Mouse (Mus musculus): ENCODE data around the gene Agbl1. TPM values are rescaled to one million over a fixed set of nuclear protein-coding genes. Genes with fewer than 3 reads are reported as not detected.

The Agbl1 gene
- polyA plus RNA-seq, 1 experiment from 2014 or later = 0.17 TPM

GRCm38 (mm10) chr7:77029019-77029418 is 799.3 kb downstream of the Agbl1 start:
- Histone ChIP-seq H3K4me2 (ENCODE audit: low read depth) (no peak overlapping the region), H3K9me3 (ENCODE audit: control insufficient read depth, low read length) (no peaks in the 10 kb centered on the region), H3K4me1 (ENCODE audit: control insufficient read depth, insufficient read depth, low read length) (no peaks in the 10 kb centered on the region), H3K36me3 (ENCODE audit: control insufficient read depth, insufficient read depth, low read length) (no peaks in the 10 kb centered on the region), H3K4me3 (ENCODE audit: low read depth, low read length) (no peak overlapping the region), H3K27ac (ENCODE audit: low read depth, low read length) (no peak overlapping the region), H3K27me3 (ENCODE audit: control insufficient read depth, insufficient read depth, low read length) (no peaks in the 10 kb centered on the region), H3K9ac (ENCODE audit: low read length) (no peak overlapping the region)
- ATAC-seq (ENCODE audit: insufficient read depth, low FRiP score, low TSS enrichment) (no peak), DNase-seq (ENCODE audit: low spot score) (no peak)

GRCm38 (mm10) chr7:77076033-77076432 is 846.3 kb downstream of the Agbl1 start:
- Histone ChIP-seq H3K27ac (ENCODE audit: low read depth, low read length) (no peak overlapping the region), H3K9ac (ENCODE audit: low read length) (no peak overlapping the region), H3K9me3 (ENCODE audit: control insufficient read depth, low read length) (no peaks in the 10 kb centered on the region), H3K36me3 (ENCODE audit: control insufficient read depth, insufficient read depth, low read length) (no peaks in the 10 kb centered on the region), H3K4me2 (ENCODE audit: low read depth) (no peak overlapping the region), H3K4me1 (ENCODE audit: control insufficient read depth, insufficient read depth, low read length) (no peaks in the 10 kb centered on the region), H3K27me3 (ENCODE audit: control insufficient read depth, insufficient read depth, low read length) (no peaks in the 10 kb centered on the region), H3K4me3 (ENCODE audit: low read depth, low read length) (no peak overlapping the region)
- no peak for DNase-seq (ENCODE audit: low spot score)
- no peak for ATAC-seq (ENCODE audit: insufficient read depth, low FRiP score, low TSS enrichment)

DNA sequence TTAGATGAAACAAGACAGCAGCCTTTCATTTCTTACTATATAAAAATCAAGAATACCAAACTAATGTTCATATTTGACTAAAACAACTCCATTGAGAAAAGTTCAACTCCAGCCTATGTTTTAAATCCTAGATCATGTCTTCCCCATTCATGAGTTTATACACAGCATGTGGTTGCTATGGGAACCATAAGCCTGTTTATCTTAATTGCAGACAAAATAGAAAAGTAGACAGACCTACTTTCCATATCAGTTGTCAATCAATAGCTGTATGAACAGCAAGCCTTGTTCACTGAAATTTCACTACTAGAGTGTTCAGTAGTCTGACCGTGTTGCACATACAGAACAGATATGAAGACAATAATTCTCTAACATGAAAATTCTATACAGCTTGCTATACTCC is 857.6 kb downstream of the Agbl1 start:
- no peak overlapping the region for H3K27ac ChIP-seq (ENCODE audit: low read depth, low read length)
- H3K9ac ChIP-seq (ENCODE audit: low read length) = no peak overlapping the region
- no peaks in the 10 kb centered on the region for H3K36me3 ChIP-seq (ENCODE audit: control insufficient read depth, insufficient read depth, low read length)
- H3K27me3 ChIP-seq (ENCODE audit: control insufficient read depth, insufficient read depth, low read length) = no peaks in the 10 kb centered on the region
- H3K9me3 ChIP-seq (ENCODE audit: control insufficient read depth, low read length) = no peaks in the 10 kb centered on the region
- WGBS = 95% methylated on average over 1 of the region's 1 CpGs
- H3K4me3 ChIP-seq (ENCODE audit: low read depth, low read length) = no peak overlapping the region
- H3K4me2 ChIP-seq (ENCODE audit: low read depth) = no peak overlapping the region
- DNase-seq (ENCODE audit: low spot score) = no peak
- H3K4me1 ChIP-seq (ENCODE audit: control insufficient read depth, insufficient read depth, low read length) = no peaks in the 10 kb centered on the region
- ATAC-seq (ENCODE audit: insufficient read depth, low FRiP score, low TSS enrichment) = no peak

- no peak for DNase-seq (ENCODE audit: low spot score)
- H3K4me2 ChIP-seq (ENCODE audit: low read depth) = no peak overlapping the region
- 81% methylated on average over 2 of the region's 2 CpGs for WGBS
- no peak overlapping the region for H3K9ac ChIP-seq (ENCODE audit: low read length)
- no peak overlapping the region for H3K4me3 ChIP-seq (ENCODE audit: low read depth, low read length)
- H3K4me1 ChIP-seq (ENCODE audit: control insufficient read depth, insufficient read depth, low read length) = no peaks in the 10 kb centered on the region
- no peaks in the 10 kb centered on the region for H3K27me3 ChIP-seq (ENCODE audit: control insufficient read depth, insufficient read depth, low read length)
- ATAC-seq (ENCODE audit: insufficient read depth, low FRiP score, low TSS enrichment) = no peak
- no peaks in the 10 kb centered on the region for H3K36me3 ChIP-seq (ENCODE audit: control insufficient read depth, insufficient read depth, low read length)
- H3K9me3 ChIP-seq (ENCODE audit: control insufficient read depth, low read length) = no peaks in the 10 kb centered on the region
- H3K27ac ChIP-seq (ENCODE audit: low read depth, low read length) = no peak overlapping the region
Measured at GRCm38 (mm10) chr7:77095153-77095552, 865.5 kb downstream of the Agbl1 start.

DNA sequence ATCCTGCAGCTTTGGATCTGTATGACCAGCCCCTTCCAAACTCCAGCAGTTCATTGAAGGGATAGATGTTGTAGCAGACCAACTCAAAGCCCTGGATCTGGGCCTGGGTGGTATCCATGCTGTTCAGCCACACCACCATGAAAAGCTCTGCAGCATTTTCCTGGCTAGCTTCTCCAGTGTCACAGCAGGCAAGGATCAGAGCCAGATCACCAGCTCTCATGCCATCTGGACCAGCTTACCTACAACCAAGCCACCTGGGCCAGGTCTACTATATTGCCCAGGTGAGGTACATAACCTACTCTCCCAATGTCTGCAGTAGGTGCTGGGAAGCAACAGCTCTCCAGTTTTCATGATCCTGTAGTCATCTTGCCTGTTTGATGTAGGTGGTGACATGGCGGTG is 884.3 kb downstream of the Agbl1 start:
- ATAC-seq (ENCODE audit: insufficient read depth, low FRiP score, low TSS enrichment) (no peak), DNase-seq (ENCODE audit: low spot score) (no peak)
- 93% methylated on average over 1 of the region's 1 CpGs for WGBS
- Histone ChIP-seq H3K36me3 (ENCODE audit: control insufficient read depth, insufficient read depth, low read length) (no peaks in the 10 kb centered on the region), H3K9ac (ENCODE audit: low read length) (no peak overlapping the region), H3K4me1 (ENCODE audit: control insufficient read depth, insufficient read depth, low read length) (no peaks in the 10 kb centered on the region), H3K4me3 (ENCODE audit: low read depth, low read length) (no peak overlapping the region), H3K27ac (ENCODE audit: low read depth, low read length) (no peak overlapping the region), H3K27me3 (ENCODE audit: control insufficient read depth, insufficient read depth, low read length) (no peaks in the 10 kb centered on the region), H3K9me3 (ENCODE audit: control insufficient read depth, low read length) (no peaks in the 10 kb centered on the region), H3K4me2 (ENCODE audit: low read depth) (no peak overlapping the region)

DNA sequence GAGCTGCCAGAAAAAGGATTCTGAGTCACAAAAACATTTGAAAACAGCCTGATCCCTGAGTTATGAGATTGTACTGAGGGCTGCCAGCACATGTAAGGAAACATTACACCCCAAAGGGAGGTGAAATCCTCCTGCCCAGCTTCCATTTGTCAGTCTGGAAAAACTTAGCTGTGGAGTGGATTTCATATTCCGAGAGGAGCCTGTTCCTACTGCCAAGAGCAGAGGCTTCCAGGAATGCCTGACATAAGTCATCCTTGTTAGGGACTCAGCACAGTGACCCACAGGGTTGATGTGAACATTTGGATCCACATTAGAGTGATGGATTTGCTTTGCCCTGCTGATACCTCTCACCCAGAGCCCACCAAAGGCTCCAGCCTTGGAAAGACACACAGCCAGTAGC is 899.4 kb downstream of the Agbl1 start:
- no peak overlapping the region for H3K9ac ChIP-seq (ENCODE audit: low read length)
- WGBS = 22% methylated on average over 1 of the region's 1 CpGs
- no peak overlapping the region for H3K4me2 ChIP-seq (ENCODE audit: low read depth)
- no peak overlapping the region for H3K27ac ChIP-seq (ENCODE audit: low read depth, low read length)
- no peaks in the 10 kb centered on the region for H3K4me1 ChIP-seq (ENCODE audit: control insufficient read depth, insufficient read depth, low read length)
- ATAC-seq (ENCODE audit: insufficient read depth, low FRiP score, low TSS enrichment) (no peak), DNase-seq (ENCODE audit: low spot score) (no peak)
- H3K36me3 ChIP-seq (ENCODE audit: control insufficient read depth, insufficient read depth, low read length) = no peaks in the 10 kb centered on the region
- H3K27me3 ChIP-seq (ENCODE audit: control insufficient read depth, insufficient read depth, low read length) = no peaks in the 10 kb centered on the region
- no peaks in the 10 kb centered on the region for H3K9me3 ChIP-seq (ENCODE audit: control insufficient read depth, low read length)
- H3K4me3 ChIP-seq (ENCODE audit: low read depth, low read length) = no peak overlapping the region

- ATAC-seq (ENCODE audit: insufficient read depth, low FRiP score, low TSS enrichment) = no peak
- Histone ChIP-seq H3K27me3 (ENCODE audit: control insufficient read depth, insufficient read depth, low read length) (no peaks in the 10 kb centered on the region), H3K4me1 (ENCODE audit: control insufficient read depth, insufficient read depth, low read length) (no peaks in the 10 kb centered on the region), H3K4me3 (ENCODE audit: low read depth, low read length) (no peak overlapping the region), H3K27ac (ENCODE audit: low read depth, low read length) (no peak overlapping the region), H3K36me3 (ENCODE audit: control insufficient read depth, insufficient read depth, low read length) (no peaks in the 10 kb centered on the region), H3K9ac (ENCODE audit: low read length) (no peak overlapping the region), H3K9me3 (ENCODE audit: control insufficient read depth, low read length) (no peaks in the 10 kb centered on the region), H3K4me2 (ENCODE audit: low read depth) (no peak overlapping the region)
- WGBS = 37% methylated on average over 7 of the region's 7 CpGs
- no peak for DNase-seq (ENCODE audit: low spot score)
Measured at GRCm38 (mm10) chr7:77131950-77132349, 902.3 kb downstream of the Agbl1 start.

GRCm38 (mm10) chr7:77132615-77133420 is 903.1 kb downstream of the Agbl1 start:
- H3K4me2 ChIP-seq (ENCODE audit: low read depth) = no peak overlapping the region
- H3K27ac ChIP-seq (ENCODE audit: low read depth, low read length) = no peak overlapping the region
- H3K4me3 ChIP-seq (ENCODE audit: low read depth, low read length) = no peak overlapping the region
- no peaks in the 10 kb centered on the region for H3K27me3 ChIP-seq (ENCODE audit: control insufficient read depth, insufficient read depth, low read length)
- 66% methylated on average over 15 of the region's 15 CpGs for WGBS
- H3K9me3 ChIP-seq (ENCODE audit: control insufficient read depth, low read length) = no peaks in the 10 kb centered on the region
- no peak overlapping the region for H3K9ac ChIP-seq (ENCODE audit: low read length)
- no peaks in the 10 kb centered on the region for H3K4me1 ChIP-seq (ENCODE audit: control insufficient read depth, insufficient read depth, low read length)
- DNase-seq (ENCODE audit: low spot score) (no peak), ATAC-seq (ENCODE audit: insufficient read depth, low FRiP score, low TSS enrichment) (no peak)
- H3K36me3 ChIP-seq (ENCODE audit: control insufficient read depth, insufficient read depth, low read length) = no peaks in the 10 kb centered on the region

- Histone ChIP-seq H3K4me1 (ENCODE audit: control insufficient read depth, insufficient read depth, low read length) (no peaks in the 10 kb centered on the region), H3K27me3 (ENCODE audit: control insufficient read depth, insufficient read depth, low read length) (no peaks in the 10 kb centered on the region), H3K4me3 (ENCODE audit: low read depth, low read length) (no peak overlapping the region), H3K9ac (ENCODE audit: low read length) (no peak overlapping the region), H3K27ac (ENCODE audit: low read depth, low read length) (no peak overlapping the region), H3K4me2 (ENCODE audit: low read depth) (no peak overlapping the region), H3K9me3 (ENCODE audit: control insufficient read depth, low read length) (no peaks in the 10 kb centered on the region), H3K36me3 (ENCODE audit: control insufficient read depth, insufficient read depth, low read length) (no peaks in the 10 kb centered on the region)
- ATAC-seq (ENCODE audit: insufficient read depth, low FRiP score, low TSS enrichment) (no peak), DNase-seq (ENCODE audit: low spot score) (no peak)
- WGBS = 90% methylated on average over 2 of the region's 2 CpGs
Measured at GRCm38 (mm10) chr7:77134860-77135259, 905.2 kb downstream of the Agbl1 start.
